Mouse (Mus musculus) adrenal gland, adult 10 weeks (tissue): ENCODE results near the gene Gm26965. TPM values are rescaled to one million over a fixed set of nuclear protein-coding genes. Genes with fewer than 3 reads are reported as not detected.

ENCODE experiments used
- polyA plus RNA-seq: library from polyadenylated mRNA; stranded (reverse); fragments of 350-450 nt; fragmentation: Illumina TruSeq; extraction: RNeasy Lipid Tissue Mini Kit (QIAGEN cat#74804); gene quantifications from one replicate; pipeline ENCODE4 v1.2.3, GENCODE M21; 2014; ENCODE audit warnings: low read depth, low replicate concordance

The Gm26965 gene
- polyA plus RNA-seq: not detected

DNA sequence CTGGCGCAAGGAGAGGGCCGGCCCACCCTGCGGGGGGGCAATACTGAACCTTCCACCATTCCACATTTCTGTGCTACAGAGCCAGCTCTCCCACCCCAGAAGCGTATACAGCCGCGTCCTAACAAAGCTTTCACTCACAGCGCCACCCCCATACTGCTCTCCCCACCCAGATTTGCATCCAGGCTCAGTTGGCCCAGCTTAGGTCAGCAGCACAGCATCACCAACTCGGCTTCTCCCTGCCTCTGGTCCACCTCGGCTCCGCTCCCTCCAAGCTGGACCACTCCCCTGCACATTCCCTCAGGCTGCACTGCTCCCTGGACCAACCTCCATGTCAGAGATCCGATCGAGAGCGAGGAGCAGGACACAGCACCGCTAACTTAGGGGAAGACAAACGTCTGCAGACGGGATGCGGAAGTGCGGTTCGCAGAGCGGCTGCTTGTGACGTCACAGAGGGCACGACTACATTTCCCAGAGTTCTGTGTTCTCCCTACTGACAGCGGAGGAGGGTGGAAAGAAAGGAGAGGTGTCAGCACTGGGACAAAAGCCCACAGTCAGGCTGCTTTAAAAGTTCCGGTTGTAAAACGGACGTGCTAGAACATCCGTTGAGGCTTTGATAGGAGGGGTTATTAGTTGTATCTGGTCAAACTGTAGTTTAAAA lies at the start of gene Gm26965, which contains the start of gene Zfp87:
Gm26965 (minus strand) TSS at position 399 of the 658 bp plus-strand sequence.
Zfp87 (minus strand) TSS at position 425 of the 658 bp plus-strand sequence.

DNA sequence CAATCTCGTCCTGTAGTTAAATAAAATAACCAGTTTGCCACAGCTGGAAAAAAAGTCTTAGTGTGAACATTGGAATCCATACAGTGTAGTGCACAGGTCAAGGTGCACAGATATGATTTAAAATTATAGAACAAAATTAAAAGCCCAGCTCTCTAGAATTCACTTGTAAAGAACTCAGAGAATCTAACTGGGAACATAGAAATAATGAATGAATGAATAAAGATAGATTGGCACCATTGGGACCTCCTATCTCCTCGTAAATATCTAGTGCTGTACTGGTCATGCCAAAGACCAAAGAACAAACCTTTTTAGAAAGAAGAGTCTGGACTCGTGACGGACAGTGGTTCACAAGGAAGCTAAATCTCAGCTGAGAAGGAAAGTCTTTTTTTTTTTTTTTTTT lies 27.8 kb upstream of the Gm26965 start, which contains the start of gene Zfp748:
Zfp748 (minus strand) TSS at position 101 of the 400 bp plus-strand sequence.

DNA sequence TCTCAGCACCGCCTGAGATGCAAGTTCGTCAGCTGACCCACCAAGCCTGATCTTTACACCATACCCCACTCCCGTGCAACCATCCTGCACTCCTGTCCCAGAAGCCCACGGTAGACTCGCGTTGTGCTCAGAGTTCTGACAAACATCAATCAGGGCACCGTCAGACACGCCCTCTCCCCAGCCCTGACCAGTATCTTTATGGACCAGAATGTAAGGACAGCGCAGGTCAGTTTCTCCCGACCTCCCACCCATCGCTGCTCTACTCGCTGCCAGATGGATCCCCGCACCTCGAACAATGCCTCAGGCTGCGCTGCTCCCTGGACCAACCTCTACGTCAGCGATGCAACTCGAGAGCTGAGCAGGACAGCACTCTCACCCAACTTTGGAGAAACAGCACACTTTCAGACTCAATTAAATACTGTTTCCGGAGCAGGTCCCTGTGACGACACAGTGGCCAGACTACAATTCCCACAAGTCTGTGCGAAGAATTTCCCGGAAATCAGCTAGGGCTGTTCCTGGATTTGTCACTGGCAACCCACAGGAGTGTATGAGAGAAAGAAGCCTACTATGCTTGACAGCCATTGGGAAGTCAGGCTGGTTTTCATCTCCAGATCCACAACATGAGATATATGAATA lies 25.7 kb downstream of the Gm26965 start, which contains the start of gene Zfp58:
Zfp58 (minus strand) TSS at position 472 of the 636 bp plus-strand sequence.

DNA sequence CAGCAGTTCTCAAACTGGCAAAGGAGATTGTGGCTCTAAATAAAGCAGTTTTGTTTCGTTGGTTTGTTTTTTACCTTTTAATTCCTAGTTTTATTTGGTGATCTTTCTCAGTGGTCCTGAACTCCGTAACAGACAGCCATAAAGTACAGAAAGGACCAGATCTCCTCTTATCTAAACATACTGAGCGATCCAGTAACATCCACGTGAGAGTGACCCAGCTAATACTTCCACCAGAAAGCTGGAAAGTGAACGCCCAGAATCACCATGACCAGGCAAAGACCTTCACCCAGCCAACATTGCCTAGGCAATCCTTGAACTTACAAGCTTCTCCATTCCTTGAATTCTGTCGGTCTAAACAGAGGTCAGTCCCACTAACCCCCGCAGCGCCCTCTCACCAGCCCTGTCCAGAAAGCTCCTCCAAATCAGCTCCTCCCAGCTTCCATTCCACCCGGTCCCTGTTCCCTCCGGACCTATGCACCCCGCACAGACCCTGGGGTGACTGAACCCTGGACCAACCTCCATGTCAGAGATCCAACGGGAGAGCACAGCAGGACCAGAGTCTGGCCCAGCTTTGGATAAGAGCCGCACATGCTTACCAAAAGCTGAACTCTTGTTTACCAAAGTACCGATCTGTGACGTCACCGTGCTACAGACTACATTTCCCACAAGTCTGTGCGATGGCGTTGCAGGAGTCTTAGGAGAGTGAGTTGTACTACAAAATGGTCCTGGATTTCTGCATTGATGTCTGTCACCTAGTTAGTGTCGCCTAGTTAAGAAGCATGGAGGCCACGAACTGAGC lies 42.1 kb downstream of the Gm26965 start, which contains the start of gene Zfp874b:
Zfp874b (minus strand) TSS at position 634 of the 799 bp plus-strand sequence.

DNA sequence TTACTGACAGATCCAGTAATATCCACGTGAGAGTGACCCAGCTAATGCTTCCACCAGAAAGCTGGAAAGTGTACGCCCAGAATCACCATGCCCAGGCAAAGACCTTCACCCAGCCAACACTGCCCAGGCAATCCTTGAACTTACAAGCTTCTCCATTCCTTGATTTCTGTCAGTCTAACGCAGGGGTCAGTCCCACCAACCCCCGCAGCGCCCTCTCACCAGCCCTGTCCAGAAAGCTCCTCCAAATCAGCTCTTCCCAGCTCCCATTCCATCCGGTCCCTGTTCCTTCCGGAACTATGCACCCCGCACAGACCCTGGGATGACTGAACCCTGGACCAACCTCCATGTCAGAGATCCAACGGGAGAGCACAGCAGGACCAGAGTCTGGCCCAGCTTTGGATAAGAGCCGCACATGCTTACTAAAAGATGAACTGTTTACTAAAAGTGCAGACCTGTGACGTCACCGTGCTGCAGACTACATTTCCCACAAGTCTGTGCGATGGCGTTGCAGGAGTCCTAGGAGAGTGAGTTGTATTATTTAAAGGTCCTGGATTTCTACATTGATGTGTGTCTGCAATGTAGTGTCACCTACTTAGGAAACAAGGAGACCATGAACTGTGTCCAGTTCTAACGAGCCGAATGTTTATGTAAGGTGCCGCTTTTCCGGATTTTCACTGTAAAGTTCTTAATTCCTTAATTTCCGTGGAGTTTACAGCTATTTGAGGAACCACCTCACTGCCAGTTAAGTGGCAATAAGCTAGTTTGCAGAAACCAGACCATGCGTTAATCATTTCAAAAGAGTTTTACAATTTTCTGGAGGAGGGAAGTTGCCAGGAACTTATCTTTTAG lies 74.6 kb downstream of the Gm26965 start, which contains the start of gene Zfp874a:
Zfp874a (minus strand) TSS at position 453 of the 849 bp plus-strand sequence.

Other genes starting within 250 kb of the Gm26965 start
- 11.7 TPM for gene Zfp458, start 247.7 kb downstream of the Gm26965 start, polyA plus RNA-seq
- 1.3 TPM for gene Zfp457, start 219.7 kb downstream of the Gm26965 start, polyA plus RNA-seq
- 21.8 TPM for gene Zfp595, start 193.6 kb downstream of the Gm26965 start, polyA plus RNA-seq
- gene Gm28044, start 165.6 kb downstream of the Gm26965 start, polyA plus RNA-seq: 2.8 TPM
- 12.7 TPM for gene Zfp953, start 165.5 kb downstream of the Gm26965 start, polyA plus RNA-seq
- gene Gm28041, start 150.4 kb downstream of the Gm26965 start, polyA plus RNA-seq: 0.93 TPM
- gene Zfp456, start 150.3 kb downstream of the Gm26965 start, polyA plus RNA-seq: 5.0 TPM
- gene Zfp429, start 126.3 kb downstream of the Gm26965 start, polyA plus RNA-seq: 18.5 TPM
- gene Zfp459, start 104.7 kb downstream of the Gm26965 start, polyA plus RNA-seq: 2.0 TPM
- gene Zfp874a, start 74.5 kb downstream of the Gm26965 start, polyA plus RNA-seq: 128 TPM
- 54.2 TPM for gene Zfp874b, start 41.9 kb downstream of the Gm26965 start, polyA plus RNA-seq
- gene Zfp58, start 25.6 kb downstream of the Gm26965 start, polyA plus RNA-seq: 33.4 TPM
- 30.4 TPM for gene Zfp87, start within 50 bp of the Gm26965 start, polyA plus RNA-seq
- 32.6 TPM for gene Zfp748, start 27.7 kb upstream of the Gm26965 start, polyA plus RNA-seq
- 42.5 TPM for gene Zfp729b, start 83.6 kb upstream of the Gm26965 start, polyA plus RNA-seq
- gene Gm49345, start 111.6 kb upstream of the Gm26965 start, polyA plus RNA-seq: not detected
- 42.6 TPM for gene Zfp729a, start 111.6 kb upstream of the Gm26965 start, polyA plus RNA-seq
- gene Zfp738, start 160.9 kb upstream of the Gm26965 start, polyA plus RNA-seq: 23.0 TPM
- gene Zfp65, start 203.0 kb upstream of the Gm26965 start, polyA plus RNA-seq: 43.6 TPM
- gene Zfp85, start 229.1 kb upstream of the Gm26965 start, polyA plus RNA-seq: 25.8 TPM